Mouse (Mus musculus) spleen, adult 2 months (tissue): ENCODE measurements around the gene H2-Eb1.

Source experiments
- CTCF ChIP-seq: fragments of 200-500 bp; IDR thresholded peaks from 2 replicates; pipeline ENCODE4 v1.5.1; 2011; ENCODE audit warnings: mild to moderate bottlenecking, inconsistent platforms; ENCODE audit not compliant: insufficient read depth, insufficient read length, insufficient replicate concordance; ENCODE audit errors: extremely low read depth
- POLR2A ChIP-seq: fragments of 200-500 bp; IDR thresholded peaks from 2 replicates; pipeline ENCODE4 v1.6.1; 2011; ENCODE audit warnings: low read depth, low read length, inconsistent platforms

DNA sequence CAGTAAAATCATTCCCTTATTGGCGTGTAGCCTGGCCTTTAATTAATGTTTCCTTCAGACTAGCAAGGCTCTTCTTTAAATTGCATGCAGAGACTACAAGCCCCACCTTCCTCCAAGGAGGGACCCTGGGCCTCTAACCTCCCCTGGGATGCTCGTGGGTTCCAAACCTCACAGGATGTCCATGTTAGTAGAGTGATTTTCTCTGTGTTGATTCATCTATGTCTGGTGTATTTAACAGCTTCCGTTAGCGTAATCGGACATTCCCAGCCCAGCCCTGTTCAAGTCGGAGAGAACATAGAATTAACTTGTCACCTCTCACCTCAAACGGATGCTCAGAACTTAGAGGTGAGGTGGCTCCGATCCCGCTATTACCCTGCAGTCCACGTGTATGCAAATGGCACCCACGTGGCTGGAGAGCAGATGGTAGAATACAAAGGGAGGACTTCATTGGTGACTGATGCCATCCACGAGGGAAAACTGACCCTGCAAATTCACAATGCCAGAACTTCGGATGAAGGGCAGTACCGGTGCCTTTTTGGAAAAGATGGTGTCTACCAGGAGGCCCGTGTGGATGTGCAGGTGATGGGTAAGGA is 57.4 kb downstream of the H2-Eb1 start:
- TF ChIP-seq CTCF = no peak
- TF ChIP-seq POLR2A = no peak
